Mouse (Mus musculus): ENCODE results near the gene Hs2st1. TPM values are rescaled to one million over a fixed set of nuclear protein-coding genes. Genes with fewer than 3 reads are reported as not detected.

The Hs2st1 gene
- polyA plus RNA-seq, 1 experiment from 2014 or later: 14.0 TPM

GRCm38 (mm10) chr3:144507885-144508284 lies 62.1 kb downstream of the Hs2st1 start:
- WGBS: 53% methylated on average over 5 of the region's 5 CpGs
- no peak for DNase-seq (ENCODE audit: low spot score)
- H3K9me3 ChIP-seq: no peaks in the 10 kb centered on the region

DNA sequence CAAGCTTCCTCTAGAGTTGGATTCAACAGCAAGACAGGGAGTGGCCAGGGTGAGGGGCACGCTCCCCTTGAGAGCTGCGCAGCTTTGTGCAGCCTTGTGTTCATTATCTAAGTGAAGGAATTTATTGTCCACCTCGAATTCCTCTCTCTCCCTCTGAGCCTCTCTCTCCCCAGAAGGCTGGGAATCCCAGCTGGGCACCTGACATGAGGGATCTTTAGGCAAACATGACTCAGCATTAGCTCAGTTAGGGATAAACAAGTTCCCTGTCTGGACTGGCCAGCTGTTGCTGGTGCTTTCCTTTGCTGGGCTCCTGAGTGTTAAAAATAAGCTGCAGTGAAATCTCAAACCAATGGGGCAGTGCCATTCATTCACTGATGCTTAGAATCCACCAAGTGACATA lies 63.8 kb downstream of the Hs2st1 start:
- H3K27ac ChIP-seq: peak overlapping the region; percentile 44; the same call in 1 of the 2 replicates
- DNase-seq (ENCODE audit: low spot score): peak; percentile 82
- no peaks in the 10 kb centered on the region for H3K9me3 ChIP-seq
- H3K27me3 ChIP-seq (ENCODE audit: insufficient read depth, poor library complexity, severe bottlenecking): no peaks in the 10 kb centered on the region
- 26% methylated on average over 3 of the region's 3 CpGs for WGBS
- H3K4me1 ChIP-seq: peaks cover 22% of the 10 kb centered on the region
- no peaks in the 10 kb centered on the region for H3K36me3 ChIP-seq
- H3K4me3 ChIP-seq: peak overlapping the region; percentile 15; the same call in 1 of the 2 replicates

More at GRCm38 (mm10) chr3:144507885-144508284, 62.1 kb downstream of the Hs2st1 start:
- no peak overlapping the region for H3K4me3 ChIP-seq
- no peaks in the 10 kb centered on the region for H3K27me3 ChIP-seq (ENCODE audit: insufficient read depth, poor library complexity, severe bottlenecking)
- H3K36me3 ChIP-seq: no peaks in the 10 kb centered on the region
- no peak overlapping the region for H3K27ac ChIP-seq
- H3K4me1 ChIP-seq: peaks cover 23% of the 10 kb centered on the region

- Histone ChIP-seq H3K27ac (no peak overlapping the region), H3K27me3 (ENCODE audit: insufficient read depth, poor library complexity, severe bottlenecking) (no peaks in the 10 kb centered on the region)
- WGBS: 81% methylated on average over 7 of the region's 7 CpGs
These were observed 68.1 kb downstream of the Hs2st1 start for GRCm38 (mm10) chr3:144501930-144502329.

DNA sequence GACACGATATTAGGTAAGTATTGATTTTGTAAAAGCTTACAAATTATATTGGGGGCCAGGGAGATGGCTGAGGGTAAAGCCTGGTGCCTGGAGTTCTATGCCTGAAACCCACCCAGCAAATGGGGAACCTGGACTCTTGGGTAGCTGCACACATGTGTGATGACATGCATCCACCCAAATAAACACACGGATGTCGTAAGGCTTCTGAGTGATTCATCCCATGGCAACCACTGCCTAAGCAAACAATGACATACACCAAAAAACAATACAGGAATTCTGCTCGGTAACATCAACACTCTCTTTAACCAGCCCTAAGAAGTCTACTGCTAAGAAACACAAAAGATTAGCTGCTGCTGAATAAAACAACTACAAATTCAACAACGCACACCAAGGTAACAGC lies 73.2 kb downstream of the Hs2st1 start:
- Histone ChIP-seq H3K27ac (no peak overlapping the region), H3K27me3 (ENCODE audit: insufficient read depth, poor library complexity, severe bottlenecking) (no peaks in the 10 kb centered on the region), H3K4me1 (no peaks in the 10 kb centered on the region), H3K9me3 (no peaks in the 10 kb centered on the region), H3K36me3 (no peaks in the 10 kb centered on the region), H3K4me3 (no peak overlapping the region)
- 88% methylated on average over 5 of the region's 5 CpGs for WGBS
- no peak for DNase-seq (ENCODE audit: low spot score)

More at GRCm38 (mm10) chr3:144501930-144502329, 68.1 kb downstream of the Hs2st1 start:
- no peak overlapping the region for H3K4me3 ChIP-seq
- no peak for DNase-seq (ENCODE audit: low spot score)
- H3K9me3 ChIP-seq: no peaks in the 10 kb centered on the region
- peaks cover 15% of the 10 kb centered on the region for H3K4me1 ChIP-seq
- H3K36me3 ChIP-seq: no peaks in the 10 kb centered on the region

DNA sequence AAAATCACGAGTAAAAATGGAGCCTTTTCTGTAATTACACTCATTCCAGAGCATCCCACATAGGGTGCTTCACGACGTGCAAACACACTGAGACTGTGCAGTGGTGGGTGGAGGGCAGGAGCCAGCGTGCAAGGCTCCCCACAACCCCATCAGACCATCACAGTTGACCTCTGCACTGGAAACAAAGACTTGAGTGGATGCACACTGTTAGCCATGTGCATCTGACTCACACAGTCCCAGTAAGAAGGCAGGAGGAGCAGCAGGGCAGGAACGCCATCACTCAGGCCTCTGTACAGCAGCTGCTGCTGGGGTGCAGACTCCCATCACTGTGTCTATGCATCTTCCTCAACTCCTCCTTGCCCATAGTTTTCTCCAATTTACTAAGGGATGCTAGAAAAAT lies 75.1 kb downstream of the Hs2st1 start:
- no peak for DNase-seq (ENCODE audit: low spot score)
- Histone ChIP-seq H3K27ac (no peak overlapping the region), H3K27me3 (ENCODE audit: insufficient read depth, poor library complexity, severe bottlenecking) (no peaks in the 10 kb centered on the region), H3K4me1 (no peaks in the 10 kb centered on the region), H3K9me3 (no peaks in the 10 kb centered on the region), H3K4me3 (no peak overlapping the region), H3K36me3 (no peaks in the 10 kb centered on the region)
- 80% methylated on average over 5 of the region's 5 CpGs for WGBS

- no peaks in the 10 kb centered on the region for H3K36me3 ChIP-seq
- no peaks in the 10 kb centered on the region for H3K4me1 ChIP-seq
- WGBS: 76% methylated on average over 2 of the region's 2 CpGs
- H3K27ac ChIP-seq: no peak overlapping the region
- H3K9me3 ChIP-seq: no peaks in the 10 kb centered on the region
- no peak overlapping the region for H3K4me3 ChIP-seq
- no peak for DNase-seq (ENCODE audit: low spot score)
- H3K27me3 ChIP-seq (ENCODE audit: insufficient read depth, poor library complexity, severe bottlenecking): no peaks in the 10 kb centered on the region
These were observed 81.2 kb downstream of the Hs2st1 start for GRCm38 (mm10) chr3:144488787-144489186.

GRCm38 (mm10) chr3:144480595-144480994 lies 89.4 kb downstream of the Hs2st1 start:
- Histone ChIP-seq H3K4me3 (no peak overlapping the region), H3K4me1 (peaks cover 4% of the 10 kb centered on the region; the same call in 1 of the 2 replicates), H3K9me3 (no peaks in the 10 kb centered on the region), H3K27me3 (ENCODE audit: insufficient read depth, poor library complexity, severe bottlenecking) (no peaks in the 10 kb centered on the region), H3K27ac (no peak overlapping the region), H3K36me3 (0 out of 2 replicates have a peak, but pooled peaks cover 1% of the 10 kb centered on the region)
- 88% methylated on average over 5 of the region's 5 CpGs for WGBS
- no peak for DNase-seq (ENCODE audit: low spot score)

DNA sequence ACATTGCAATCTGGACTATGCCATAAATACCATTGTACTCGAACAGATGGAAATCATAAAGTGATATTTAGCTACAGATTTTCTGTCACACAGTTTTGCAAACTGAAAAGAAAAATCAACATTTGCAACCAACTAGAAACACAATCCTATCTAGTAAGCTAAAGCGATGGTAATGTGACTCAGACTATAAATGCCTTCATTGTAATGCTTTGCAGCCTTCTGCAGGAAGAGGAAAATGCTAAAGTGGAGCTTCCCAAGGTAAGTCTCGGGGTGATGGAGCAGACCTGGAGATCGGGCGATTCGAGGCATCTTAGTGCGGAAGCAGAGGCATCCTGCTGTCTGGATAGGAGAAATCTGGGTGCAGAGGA lies 91.6 kb downstream of the Hs2st1 start:
- 87% methylated on average over 7 of the region's 7 CpGs for WGBS
- 0 out of 2 replicates have a peak, but pooled peaks cover 1% of the 10 kb centered on the region for H3K36me3 ChIP-seq
- no peak for DNase-seq (ENCODE audit: low spot score)
- H3K27ac ChIP-seq: no peak overlapping the region
- no peaks in the 10 kb centered on the region for H3K27me3 ChIP-seq (ENCODE audit: insufficient read depth, poor library complexity, severe bottlenecking)
- no peak overlapping the region for H3K4me3 ChIP-seq
- peaks cover 4% of the 10 kb centered on the region; the same call in 1 of the 2 replicates for H3K4me1 ChIP-seq
- no peaks in the 10 kb centered on the region for H3K9me3 ChIP-seq

GRCm38 (mm10) chr3:144477707-144478426 lies 92.1 kb downstream of the Hs2st1 start:
- H3K36me3 ChIP-seq: 0 out of 2 replicates have a peak, but pooled peaks cover 1% of the 10 kb centered on the region
- peaks cover 4% of the 10 kb centered on the region; the same call in 1 of the 2 replicates for H3K4me1 ChIP-seq
- 87% methylated on average over 12 of the region's 12 CpGs for WGBS
- no peak overlapping the region for H3K4me3 ChIP-seq
- H3K27ac ChIP-seq: no peak overlapping the region
- no peak for DNase-seq (ENCODE audit: low spot score)
- no peaks in the 10 kb centered on the region for H3K27me3 ChIP-seq (ENCODE audit: insufficient read depth, poor library complexity, severe bottlenecking)
- no peaks in the 10 kb centered on the region for H3K9me3 ChIP-seq

GRCm38 (mm10) chr3:144475891-144476290 lies 94.1 kb downstream of the Hs2st1 start:
- no peak for DNase-seq (ENCODE audit: low spot score)
- Histone ChIP-seq H3K9me3 (no peaks in the 10 kb centered on the region), H3K27me3 (ENCODE audit: insufficient read depth, poor library complexity, severe bottlenecking) (no peaks in the 10 kb centered on the region), H3K27ac (no peak overlapping the region), H3K4me3 (no peak overlapping the region), H3K36me3 (0 out of 2 replicates have a peak, but pooled peaks cover 1% of the 10 kb centered on the region), H3K4me1 (peaks cover 4% of the 10 kb centered on the region; the same call in 1 of the 2 replicates)
- WGBS: 90% methylated on average over 5 of the region's 5 CpGs

DNA sequence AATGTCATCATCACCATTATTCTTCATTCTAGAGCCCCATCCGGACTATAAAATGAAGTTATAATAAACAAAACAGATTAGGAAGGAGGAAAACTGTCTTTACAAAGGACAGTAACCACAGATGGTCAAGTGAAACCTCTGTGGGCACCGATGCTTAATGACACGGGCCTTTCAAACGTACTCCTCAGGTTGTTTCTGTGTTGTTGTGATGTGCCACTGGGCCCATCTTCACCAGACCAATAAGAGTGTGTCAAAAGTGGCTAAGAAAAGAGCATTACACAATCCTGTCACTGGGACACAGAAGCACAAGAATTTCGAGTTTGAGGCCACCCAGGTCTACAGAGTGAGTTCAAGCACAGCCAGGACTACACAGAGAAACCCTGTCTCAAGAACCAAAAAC lies 95.3 kb downstream of the Hs2st1 start:
- WGBS: 84% methylated on average over 5 of the region's 5 CpGs
- no peaks in the 10 kb centered on the region for H3K9me3 ChIP-seq
- DNase-seq (ENCODE audit: low spot score): no peak
- H3K4me1 ChIP-seq: peaks cover 7% of the 10 kb centered on the region; the same call in 1 of the 2 replicates
- H3K36me3 ChIP-seq: 0 out of 2 replicates have a peak, but pooled peaks cover 1% of the 10 kb centered on the region
- H3K27ac ChIP-seq: no peak overlapping the region
- no peak overlapping the region for H3K4me3 ChIP-seq
- no peaks in the 10 kb centered on the region for H3K27me3 ChIP-seq (ENCODE audit: insufficient read depth, poor library complexity, severe bottlenecking)

DNA sequence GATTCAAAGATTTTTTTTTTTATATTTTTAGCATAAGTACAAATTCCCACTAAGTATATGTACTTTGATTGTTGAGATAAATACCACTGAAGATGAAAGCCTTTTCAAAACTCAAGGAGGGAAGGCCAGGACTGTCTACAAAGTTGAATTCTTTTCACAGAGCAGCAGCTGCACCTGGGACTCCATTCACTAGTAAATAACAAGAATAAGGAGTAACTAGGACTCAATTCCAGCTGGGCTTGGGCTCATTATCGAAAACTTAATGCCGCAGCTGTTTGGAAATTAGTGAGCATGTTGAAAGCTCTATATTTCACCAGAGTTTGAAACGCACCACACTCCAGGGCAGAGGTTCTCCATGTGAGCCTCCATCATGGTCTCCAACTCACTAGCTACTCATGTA lies 98.0 kb downstream of the Hs2st1 start:
- no peak for DNase-seq (ENCODE audit: low spot score)
- H3K36me3 ChIP-seq: no peaks in the 10 kb centered on the region
- H3K4me3 ChIP-seq: no peak overlapping the region
- H3K4me1 ChIP-seq: 0 out of 2 replicates have a peak, but pooled peaks cover 2% of the 10 kb centered on the region
- H3K27me3 ChIP-seq (ENCODE audit: insufficient read depth, poor library complexity, severe bottlenecking): no peaks in the 10 kb centered on the region
- H3K27ac ChIP-seq: no peak overlapping the region
- WGBS: 91% methylated on average over 3 of the region's 3 CpGs
- H3K9me3 ChIP-seq: no peaks in the 10 kb centered on the region

- H3K27me3 ChIP-seq (ENCODE audit: insufficient read depth, poor library complexity, severe bottlenecking): no peaks in the 10 kb centered on the region
- H3K36me3 ChIP-seq: no peaks in the 10 kb centered on the region
- H3K27ac ChIP-seq: no peak overlapping the region
- H3K4me3 ChIP-seq: no peak overlapping the region
- 0 out of 2 replicates have a peak, but pooled peaks cover 2% of the 10 kb centered on the region for H3K4me1 ChIP-seq
- H3K9me3 ChIP-seq: no peaks in the 10 kb centered on the region
- DNase-seq (ENCODE audit: low spot score): no peak
- WGBS: 79% methylated on average over 14 of the region's 14 CpGs
These were observed 99.1 kb downstream of the Hs2st1 start for GRCm38 (mm10) chr3:144470901-144471300.

All from heart, embryonic 10.5 days (tissue).